Comparison of ENCODE assay signal across 9 mouse cellular contexts in the genomic region with DNA sequence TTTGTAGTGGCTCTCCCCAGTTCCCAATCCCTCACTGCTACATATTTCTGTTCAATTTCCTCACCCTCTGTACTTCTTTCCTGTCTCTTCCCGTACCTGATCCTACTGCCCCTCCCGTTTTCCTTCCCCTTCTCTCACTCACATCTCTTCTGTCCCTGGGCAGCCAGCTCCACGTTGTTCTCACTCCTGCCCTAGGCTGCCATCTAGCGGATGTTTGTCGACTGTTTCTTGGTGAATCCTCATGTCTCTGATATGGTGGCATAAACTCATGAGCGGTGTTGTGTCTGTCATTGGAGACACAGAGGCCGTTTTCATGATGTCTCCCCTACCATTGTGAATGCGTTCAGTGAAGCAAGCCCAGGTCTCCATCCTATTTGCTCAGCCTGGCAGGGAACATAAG.
DNase-seq lines count a peak whose midpoint lies in the region; ATAC-seq lines count a peak whose summit lies in the region.
"Had no signal": no experiment of that assay in that cellular context is flagged by ENCODE, and none has a peak within 500 bp of the region (broad histone marks: within the 10 kb centered on the region; RNA-seq: fewer than 3 reads in every experiment).

No protein-coding gene starts in this region.

- no peak overlapping the region for H3K27ac ChIP-seq in kidney, embryonic 16.5 days (ENCODE audit: low read length)
- H3K27ac ChIP-seq in liver, embryonic 13.5 days = no peak overlapping the region
- no peak overlapping the region for H3K27ac ChIP-seq in neural tube, embryonic 14.5 days (ENCODE audit: low read depth, low read length)
- H3K27ac ChIP-seq: heart, embryonic 13.5 days had no signal

- no peak overlapping the region for H3K9ac ChIP-seq in kidney, embryonic 16.5 days (replicated peaks; ENCODE audit: low read length)
- no peak overlapping the region for H3K9ac ChIP-seq in liver, embryonic 13.5 days
- H3K9ac ChIP-seq in neural tube, embryonic 14.5 days (replicated peaks; ENCODE audit: low read depth, low read length) = no peak overlapping the region
- H3K9ac ChIP-seq: heart, embryonic 13.5 days had no signal

- DNase-seq in CD4-positive helper T cell, adult 2 months (ENCODE audit: low read depth, low spot score) = peak; percentile 37
- peak; percentile 91 for DNase-seq in ZHBTc4 (ENCODE audit: low read depth, low spot score)
- peak; percentile 85 to 93 for DNase-seq in cerebellum, postnatal 25 days
- DNase-seq in gastrocnemius, postnatal 10 days = peak; percentile 66
- DNase-seq in liver, embryonic 13.5 days = peak; percentile 29
- DNase-seq in urinary bladder, postnatal 14 days (ENCODE audit: low spot score) = peak; percentile 65

- no peaks in the 10 kb centered on the region for H3K36me3 ChIP-seq in kidney, embryonic 16.5 days (ENCODE audit: insufficient read depth, low read length)
- no peaks in the 10 kb centered on the region for H3K36me3 ChIP-seq in liver, embryonic 13.5 days
- H3K36me3 ChIP-seq in neural tube, embryonic 14.5 days (ENCODE audit: control insufficient read depth, insufficient read depth, low read length) = no peaks in the 10 kb centered on the region
- H3K36me3 ChIP-seq: heart, embryonic 13.5 days had no signal

- H3K4me3 ChIP-seq in kidney, embryonic 16.5 days (ENCODE audit: low read length) = no peak overlapping the region
- no peak overlapping the region for H3K4me3 ChIP-seq in liver, embryonic 13.5 days (replicated peaks)
- H3K4me3 ChIP-seq in neural tube, embryonic 14.5 days (ENCODE audit: low read depth, low read length) = no peak overlapping the region
- H3K4me3 ChIP-seq: heart, embryonic 13.5 days had no signal

- 5% methylated on average over 8 of the region's 8 CpGs for WGBS in kidney, embryonic 16.5 days
- WGBS in liver, embryonic 13.5 days (ENCODE audit: insufficient replicate concordance) = 8% methylated on average over 8 of the region's 8 CpGs
- WGBS in neural tube, embryonic 14.5 days = 9% methylated on average over 8 of the region's 8 CpGs

- peaks cover 12% of the 10 kb centered on the region for H3K4me1 ChIP-seq in kidney, embryonic 16.5 days (ENCODE audit: insufficient read depth, low read length)
- H3K4me1 ChIP-seq in liver, embryonic 13.5 days (replicated peaks) = no peaks in the 10 kb centered on the region
- no peaks in the 10 kb centered on the region for H3K4me1 ChIP-seq in neural tube, embryonic 14.5 days (ENCODE audit: control insufficient read depth, insufficient read depth, low read length)

- ATAC-seq in kidney, embryonic 16.5 days (ENCODE audit: low FRiP score, low TSS enrichment) = peak; percentile 55; the same call in 1 of the 2 replicates
- ATAC-seq in liver, embryonic 13.5 days (ENCODE audit: low read depth) = no peak
- ATAC-seq in neural tube, embryonic 14.5 days (ENCODE audit: low read depth) = peak; percentile 86; the same call in 1 of the 2 replicates

- no peaks in the 10 kb centered on the region for H3K27me3 ChIP-seq in kidney, embryonic 16.5 days (ENCODE audit: insufficient read depth, low read length)
- H3K27me3 ChIP-seq in liver, embryonic 13.5 days = no peaks in the 10 kb centered on the region
- no peaks in the 10 kb centered on the region for H3K27me3 ChIP-seq in neural tube, embryonic 14.5 days (ENCODE audit: control insufficient read depth, insufficient read depth, low read length)
- H3K27me3 ChIP-seq: heart, embryonic 13.5 days had no signal

- H3K9me3 ChIP-seq in kidney, embryonic 16.5 days (ENCODE audit: low read length) = no peaks in the 10 kb centered on the region
- no peaks in the 10 kb centered on the region for H3K9me3 ChIP-seq in liver, embryonic 13.5 days (replicated peaks)
- no peaks in the 10 kb centered on the region for H3K9me3 ChIP-seq in neural tube, embryonic 14.5 days (ENCODE audit: control insufficient read depth, low read length)
- H3K9me3 ChIP-seq: heart, embryonic 13.5 days had no signal

- no peak overlapping the region for H3K4me2 ChIP-seq in kidney, embryonic 16.5 days (replicated peaks; ENCODE audit: low read depth, low read length)
- H3K4me2 ChIP-seq in liver, embryonic 13.5 days = no peak overlapping the region
- H3K4me2 ChIP-seq in neural tube, embryonic 14.5 days (ENCODE audit: low read depth, low read length) = no peak overlapping the region
- H3K4me2 ChIP-seq: heart, embryonic 13.5 days had no signal

Comparison
In these comparisons a context has a peak if more than half of its experiments do, and no peak if none do; other contexts are left out.
1. DNase-seq: peak in every context shown above with its lines; median percentile 91 in ZHBTc4; 89 in cerebellum, postnatal 25 days; 66 in gastrocnemius, postnatal 10 days; 65 in urinary bladder, postnatal 14 days; 37 in CD4-positive helper T cell, adult 2 months; 29 in liver, embryonic 13.5 days.